Mouse (Mus musculus) hindbrain, embryonic 11.5 days (tissue): ENCODE data around the gene Hist1h1a. TPM values are rescaled to one million over a fixed set of nuclear protein-coding genes. Genes with fewer than 3 reads are reported as not detected.
"Not testable (repeated sequence)": the region's sequence is repeated elsewhere in the genome, so short reads cannot be mapped to it uniquely, and the experiment has no call there.

Experiments used
- ATAC-seq: fragments of 200-750 bp; cut with Nextera tagmentation; 2 replicates; pipeline ENCODE4 v1.8.0; 2017; ENCODE audit warnings: mild to moderate bottlenecking, moderate TSS enrichment, moderate library complexity; ENCODE audit not compliant: low FRiP score
- DNase-seq: peaks from one replicate; pipeline ENCODE4 v3.0.0-alpha.2; 2015; ENCODE audit warnings: low spot score
- H3K27ac ChIP-seq: fragments of 300-500 bp; sonication (generic); 2 replicates; pipeline ENCODE4 v1.5.1; 2014; ENCODE audit warnings: mild to moderate bottlenecking, low read depth, low read length
- H3K27me3 ChIP-seq: fragments of 300-500 bp; sonication (generic); 2 replicates; pipeline ENCODE4 v1.6.1; 2014; ENCODE audit warnings: mild to moderate bottlenecking, low read length, moderate library complexity, mixed read lengths; ENCODE audit not compliant: control insufficient read depth, insufficient read depth
- H3K36me3 ChIP-seq: fragments of 300-500 bp; sonication (generic); 2 replicates; pipeline ENCODE4 v1.6.1; 2014; ENCODE audit warnings: mild to moderate bottlenecking, low read length, moderate library complexity, mixed read lengths; ENCODE audit not compliant: control insufficient read depth, insufficient read depth
- H3K4me1 ChIP-seq: fragments of 300-500 bp; sonication (generic); replicated peaks from 2 replicates; pipeline ENCODE4 v1.6.1; 2014; ENCODE audit warnings: low read length, mixed read lengths; ENCODE audit not compliant: control insufficient read depth, insufficient read depth
- H3K4me2 ChIP-seq: fragments of 300-500 bp; sonication (generic); replicated peaks from 2 replicates; pipeline ENCODE4 v1.6.1; 2014; ENCODE audit warnings: mild to moderate bottlenecking, low read depth, low read length
- H3K4me3 ChIP-seq: fragments of 300-500 bp; sonication (generic); 2 replicates; pipeline ENCODE4 v1.5.1; 2014; ENCODE audit warnings: low read depth, low read length
- H3K9ac ChIP-seq: fragments of 300-500 bp; sonication (generic); 2 replicates; pipeline ENCODE4 v1.6.1; 2014; ENCODE audit warnings: low read depth, low read length
- H3K9me3 ChIP-seq: fragments of 300-500 bp; sonication (generic); 2 replicates; pipeline ENCODE4 v1.6.1; 2016; ENCODE audit warnings: low read length; ENCODE audit not compliant: control insufficient read depth
- WGBS: fragments of 180-500 bp; shearing (Covaris S2); extraction: QIAGEN DNeasy Blood & Tissue Kit; methylation state at CpG from one replicate; pipeline ENCODE4 v1.1.7; 2014; 5-methylcytosine and 5-hydroxymethylcytosine counted together
- polyA plus RNA-seq: library from polyadenylated mRNA; unstranded; fragments of >200 nt; fragmentation: Nextera tagmentation; extraction: Ambion mirVana; gene quantifications from 2 replicates; pipeline ENCODE4 v1.2.1, GENCODE M21; 2014

The Hist1h1a gene
- polyA plus RNA-seq, 1 experiment from 2014 or later: 3.7 TPM

GRCm38 (mm10) chr13:23760240-23760971 is 3.1 kb upstream of the Hist1h1a start:
- peak overlapping the region; percentile 34; the same call in 1 of the 2 replicates for H3K9ac ChIP-seq
- DNase-seq (peak; percentile 50), ATAC-seq (peak; percentile 20; the same call in 1 of the 2 replicates)
- H3K9me3 ChIP-seq: no peaks in the 10 kb centered on the region
- peak overlapping the region; percentile 46 for H3K4me2 ChIP-seq
- peak overlapping the region; percentile 35 for H3K4me3 ChIP-seq
- no peaks in the 10 kb centered on the region for H3K27me3 ChIP-seq
- H3K27ac ChIP-seq: peak overlapping the region; percentile 83
- no peaks in the 10 kb centered on the region for H3K36me3 ChIP-seq
- H3K4me1 ChIP-seq: peaks cover 8% of the 10 kb centered on the region; the same call in 1 of the 2 replicates
- WGBS: 2% methylated on average over 20 of the region's 27 CpGs

- H3K9me3 ChIP-seq: no peaks in the 10 kb centered on the region
- H3K27me3 ChIP-seq: no peaks in the 10 kb centered on the region
- WGBS: under 1% methylated on average over 61 of the region's 72 CpGs
- H3K4me2 ChIP-seq: peak within 1 kb of the TSS; percentile 46
- H3K27ac ChIP-seq: peak within 1 kb of the TSS; percentile 83
- peak within 1 kb of the TSS; percentile 35 for H3K4me3 ChIP-seq
- peak within 1 kb of the TSS; percentile 34; the same call in 1 of the 2 replicates for H3K9ac ChIP-seq
- H3K4me1 ChIP-seq: peaks cover 8% of the 10 kb centered on the region; the same call in 1 of the 2 replicates
- DNase-seq: peak; percentile 98
- H3K36me3 ChIP-seq: no peaks in the 10 kb centered on the region
- peak; percentile 77 for ATAC-seq
Measured at GRCm38 (mm10) chr13:23760972-23761864, 2.2 kb upstream of the Hist1h1a start, which contains the start of gene Hist1h4a. Gene Hist1h4a, minus strand, starts transcription at chr13:23761230.

- peak within 1 kb of the TSS; percentile 57 for H3K4me3 ChIP-seq
- H3K9ac ChIP-seq: peak within 1 kb of the TSS; percentile 45; the same call in 1 of the 2 replicates
- peak; percentile 67 for ATAC-seq
- H3K4me2 ChIP-seq: peak within 1 kb of the TSS; percentile 89
- not testable (repeated sequence) for H3K9me3 ChIP-seq, H3K36me3 ChIP-seq, H3K4me1 ChIP-seq, H3K27me3 ChIP-seq
- under 1% methylated on average over 25 of the region's 52 CpGs for WGBS
- DNase-seq: peak; percentile 66
- peak within 1 kb of the TSS; percentile 83 for H3K27ac ChIP-seq
Measured at GRCm38 (mm10) chr13:23761871-23762821, 1.3 kb upstream of the Hist1h1a start, which contains the start of gene Hist1h3a. Gene Hist1h3a, minus strand, starts transcription at chr13:23762386.

GRCm38 (mm10) chr13:23763242-23763585 is 252 bp upstream of the Hist1h1a start:
- H3K9me3 ChIP-seq: no peaks in the 10 kb centered on the region
- no peak for DNase-seq

GRCm38 (mm10) chr13:23764324-23765171 is 1.1 kb downstream of the Hist1h1a start:
- peak overlapping the region; percentile 89 for H3K4me2 ChIP-seq
- ATAC-seq: no peak
- peaks cover 5% of the 10 kb centered on the region; the same call in 1 of the 2 replicates for H3K4me1 ChIP-seq
- H3K27me3 ChIP-seq: no peaks in the 10 kb centered on the region
- no peak overlapping the region; the same call in 1 of the 2 replicates for H3K27ac ChIP-seq
- no peak for DNase-seq
- H3K36me3 ChIP-seq: no peaks in the 10 kb centered on the region
- peak overlapping the region; percentile 82 for H3K9ac ChIP-seq
- no peaks in the 10 kb centered on the region for H3K9me3 ChIP-seq
- peak overlapping the region; percentile 57 for H3K4me3 ChIP-seq
- WGBS: 35% methylated on average over 12 of the region's 12 CpGs

More at GRCm38 (mm10) chr13:23763242-23763585, 252 bp upstream of the Hist1h1a start:
- H3K27ac ChIP-seq: peak overlapping the region; percentile 83
- ATAC-seq: no peak
- no peaks in the 10 kb centered on the region for H3K27me3 ChIP-seq
- under 1% methylated on average over 10 of the region's 10 CpGs for WGBS
- peak overlapping the region; percentile 45; the same call in 1 of the 2 replicates for H3K9ac ChIP-seq
- no peaks in the 10 kb centered on the region for H3K36me3 ChIP-seq
- peak overlapping the region; percentile 57 for H3K4me3 ChIP-seq
- H3K4me2 ChIP-seq: peak overlapping the region; percentile 89
- peaks cover 5% of the 10 kb centered on the region; the same call in 1 of the 2 replicates for H3K4me1 ChIP-seq

GRCm38 (mm10) chr13:23765172-23765513 is 1.7 kb downstream of the Hist1h1a start:
- peaks cover 3% of the 10 kb centered on the region; the same call in 1 of the 2 replicates for H3K4me1 ChIP-seq
- no peak overlapping the region for H3K4me3 ChIP-seq
- no peak overlapping the region for H3K4me2 ChIP-seq
- no peaks in the 10 kb centered on the region for H3K36me3 ChIP-seq
- WGBS: 88% methylated on average over 1 of the region's 1 CpGs
- no peak for ATAC-seq
- no peak overlapping the region for H3K27ac ChIP-seq
- no peaks in the 10 kb centered on the region for H3K9me3 ChIP-seq
- H3K9ac ChIP-seq: no peak overlapping the region
- no peaks in the 10 kb centered on the region for H3K27me3 ChIP-seq
- no peak for DNase-seq

GRCm38 (mm10) chr13:23766772-23767171 is 3.3 kb downstream of the Hist1h1a start:
- Histone ChIP-seq H3K27ac (no peak overlapping the region), H3K4me1 (0 out of 2 replicates have a peak, but pooled peaks cover 3% of the 10 kb centered on the region), H3K4me3 (no peak overlapping the region), H3K36me3 (no peaks in the 10 kb centered on the region), H3K9me3 (no peaks in the 10 kb centered on the region), H3K9ac (no peak overlapping the region), H3K27me3 (no peaks in the 10 kb centered on the region), H3K4me2 (no peak overlapping the region)
- no peak for ATAC-seq
- no peak for DNase-seq
